Mouse (Mus musculus): Measurements from ENCODE around the gene Unc119b. TPM values are rescaled to one million over a fixed set of nuclear protein-coding genes. Genes with fewer than 3 reads are reported as not detected.

Unc119b gene
- polyA plus RNA-seq, 1 experiment from 2014 or later, result 8.0 TPM

GRCm38 (mm10) chr5:115102231-115102630 lies 32.5 kb downstream of the Unc119b start:
- ATAC-seq (no peak), DNase-seq (no peak)
- Histone ChIP-seq H3K27ac (ENCODE audit: low read depth) (no peak overlapping the region), H3K9me3 (ENCODE audit: low read length) (no peaks in the 10 kb centered on the region), H3K9ac (replicated peaks) (no peak overlapping the region), H3K27me3 (ENCODE audit: insufficient read depth, low read length) (no peaks in the 10 kb centered on the region), H3K36me3 (replicated peaks; ENCODE audit: insufficient read depth, low read length) (peaks cover 25% of the 10 kb centered on the region), H3K4me2 (ENCODE audit: low read depth, low read length) (no peak overlapping the region), H3K4me3 (ENCODE audit: low read depth, low read length) (no peak overlapping the region), H3K4me1 (ENCODE audit: insufficient read depth) (peaks cover 13% of the 10 kb centered on the region)
- no peak for TF ChIP-seq CTCF (IDR thresholded peaks at IDR 0.05; ENCODE audit: low read depth)
- TF ChIP-seq EP300 (IDR thresholded peaks at IDR 0.05; ENCODE audit: low read depth), result no peak
- 88% methylated on average over 2 of the region's 2 CpGs for WGBS (ENCODE audit: insufficient replicate concordance)

- no peaks in the 10 kb centered on the region for H3K9me3 ChIP-seq (ENCODE audit: low read length)
- H3K4me3 ChIP-seq (ENCODE audit: low read depth, low read length), result no peak overlapping the region
- peak overlapping the region; percentile 75 for H3K27ac ChIP-seq (ENCODE audit: low read depth)
- H3K9ac ChIP-seq (replicated peaks), result no peak overlapping the region
- TF ChIP-seq CTCF (IDR thresholded peaks at IDR 0.05; ENCODE audit: low read depth) (no peak), EP300 (IDR thresholded peaks at IDR 0.05; ENCODE audit: low read depth) (no peak)
- peaks cover 43% of the 10 kb centered on the region for H3K36me3 ChIP-seq (replicated peaks; ENCODE audit: insufficient read depth, low read length)
- H3K4me2 ChIP-seq (ENCODE audit: low read depth, low read length), result no peak overlapping the region
- 61% methylated on average over 6 of the region's 6 CpGs for WGBS (ENCODE audit: insufficient replicate concordance)
- H3K27me3 ChIP-seq (ENCODE audit: insufficient read depth, low read length), result no peaks in the 10 kb centered on the region
- no peak for DNase-seq
- H3K4me1 ChIP-seq (ENCODE audit: insufficient read depth), result peaks cover 13% of the 10 kb centered on the region
- peak; percentile 77 for ATAC-seq
Observed at GRCm38 (mm10) chr5:115100473-115100872, 34.3 kb downstream of the Unc119b start.

DNA sequence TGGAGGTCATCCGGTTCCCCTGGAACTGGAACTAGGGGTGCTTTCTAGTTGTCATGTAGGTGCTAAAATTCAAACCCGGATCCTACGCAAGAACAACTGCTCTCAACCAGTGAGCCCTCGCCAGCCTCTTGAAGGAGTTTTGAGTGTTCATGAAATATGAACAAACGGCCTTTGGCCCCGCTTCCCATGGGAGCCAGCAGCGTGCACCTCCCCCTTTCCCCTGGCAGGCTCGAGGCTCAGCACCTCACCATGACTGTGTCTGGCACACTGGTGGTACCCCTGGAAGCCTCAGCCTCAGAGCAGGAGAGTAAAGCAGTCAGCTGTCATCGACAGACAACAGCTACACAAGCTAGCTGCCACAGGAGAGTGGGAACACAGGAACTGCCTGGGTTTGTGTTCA lies 34.8 kb downstream of the Unc119b start:
- H3K9ac ChIP-seq (replicated peaks), result no peak overlapping the region
- DNase-seq, result no peak
- peak overlapping the region; percentile 75 for H3K27ac ChIP-seq (ENCODE audit: low read depth)
- ATAC-seq, result peak; percentile 30; the same call in 1 of the 2 replicates
- 78% methylated on average over 9 of the region's 9 CpGs for WGBS (ENCODE audit: insufficient replicate concordance)
- H3K36me3 ChIP-seq (replicated peaks; ENCODE audit: insufficient read depth, low read length), result peaks cover 48% of the 10 kb centered on the region
- H3K4me2 ChIP-seq (ENCODE audit: low read depth, low read length), result no peak overlapping the region
- no peak overlapping the region for H3K4me3 ChIP-seq (ENCODE audit: low read depth, low read length)
- peaks cover 13% of the 10 kb centered on the region for H3K4me1 ChIP-seq (ENCODE audit: insufficient read depth)
- no peak for TF ChIP-seq CTCF (IDR thresholded peaks at IDR 0.05; ENCODE audit: low read depth)
- no peaks in the 10 kb centered on the region for H3K27me3 ChIP-seq (ENCODE audit: insufficient read depth, low read length)
- no peaks in the 10 kb centered on the region for H3K9me3 ChIP-seq (ENCODE audit: low read length)

DNA sequence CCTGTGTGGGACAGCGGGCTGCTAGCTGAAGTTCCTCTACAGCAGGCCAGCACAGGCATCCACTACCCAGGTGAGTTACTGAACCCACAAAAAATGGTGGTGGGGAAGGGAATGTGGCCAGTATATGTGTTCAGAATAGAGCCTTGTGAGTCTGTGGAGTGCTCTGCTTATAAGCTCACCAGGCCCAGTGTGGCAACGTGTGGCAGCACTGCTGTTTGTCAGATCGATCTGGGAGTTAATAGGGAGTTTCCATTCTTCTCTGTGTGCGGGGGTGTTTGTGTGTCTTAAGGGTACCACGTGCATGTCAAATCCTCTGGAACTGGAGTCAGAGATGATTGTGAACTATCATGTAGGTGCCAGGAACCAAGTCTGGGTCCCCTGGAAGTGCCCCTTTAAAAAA lies 35.2 kb downstream of the Unc119b start:
- peaks cover 50% of the 10 kb centered on the region for H3K36me3 ChIP-seq (replicated peaks; ENCODE audit: insufficient read depth, low read length)
- peak overlapping the region; percentile 75 for H3K27ac ChIP-seq (ENCODE audit: low read depth)
- TF ChIP-seq EP300 (IDR thresholded peaks at IDR 0.05; ENCODE audit: low read depth) (no peak), CTCF (IDR thresholded peaks at IDR 0.05; ENCODE audit: low read depth) (no peak)
- no peaks in the 10 kb centered on the region for H3K27me3 ChIP-seq (ENCODE audit: insufficient read depth, low read length)
- no peaks in the 10 kb centered on the region for H3K9me3 ChIP-seq (ENCODE audit: low read length)
- H3K4me3 ChIP-seq (ENCODE audit: low read depth, low read length), result no peak overlapping the region
- no peak overlapping the region for H3K9ac ChIP-seq (replicated peaks)
- ATAC-seq (peak; percentile 75), DNase-seq (no peak)
- H3K4me1 ChIP-seq (ENCODE audit: insufficient read depth), result peaks cover 13% of the 10 kb centered on the region
- no peak overlapping the region for H3K4me2 ChIP-seq (ENCODE audit: low read depth, low read length)
- 66% methylated on average over 5 of the region's 5 CpGs for WGBS (ENCODE audit: insufficient replicate concordance)

DNA sequence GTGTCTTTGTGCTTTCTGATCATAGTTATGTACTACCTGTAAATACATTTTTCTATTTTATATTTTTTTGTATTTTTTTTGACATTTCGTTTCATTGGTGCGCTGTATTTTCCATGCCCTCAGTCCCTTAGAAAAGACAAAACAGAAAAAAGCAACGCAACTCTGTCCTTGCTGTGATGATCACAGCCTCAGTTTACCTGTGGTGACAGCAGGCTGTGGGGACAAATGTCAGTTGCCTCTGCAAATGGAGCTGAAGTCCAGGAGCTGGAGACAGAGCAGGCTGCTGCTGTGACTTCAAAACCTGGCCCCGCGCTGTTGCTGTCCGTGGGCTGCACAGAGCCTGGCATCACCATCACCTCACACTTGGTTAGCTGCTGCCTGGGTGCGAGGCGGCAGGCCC lies 36.6 kb downstream of the Unc119b start, which contains the start of gene Gm10401:
Gm10401 (minus strand) TSS at position 101 of the 400 bp plus-strand sequence.
- no peak within 1 kb of the TSS for H3K4me2 ChIP-seq (ENCODE audit: low read depth, low read length)
- no peaks in the 10 kb centered on the region for H3K9me3 ChIP-seq (ENCODE audit: low read length)
- 93% methylated on average over 8 of the region's 8 CpGs for WGBS (ENCODE audit: insufficient replicate concordance)
- ATAC-seq (no peak), DNase-seq (no peak)
- H3K27me3 ChIP-seq (ENCODE audit: insufficient read depth, low read length), result no peaks in the 10 kb centered on the region
- H3K27ac ChIP-seq (ENCODE audit: low read depth), result peak within 1 kb of the TSS; percentile 75
- no peak for TF ChIP-seq EP300 (IDR thresholded peaks at IDR 0.05; ENCODE audit: low read depth)
- TF ChIP-seq CTCF (IDR thresholded peaks at IDR 0.05; ENCODE audit: low read depth), result no peak
- H3K4me1 ChIP-seq (ENCODE audit: insufficient read depth), result peaks cover 13% of the 10 kb centered on the region
- no peak within 1 kb of the TSS for H3K4me3 ChIP-seq (ENCODE audit: low read depth, low read length)
- H3K9ac ChIP-seq (replicated peaks), result no peak within 1 kb of the TSS
- peaks cover 55% of the 10 kb centered on the region for H3K36me3 ChIP-seq (replicated peaks; ENCODE audit: insufficient read depth, low read length)

- peaks cover 70% of the 10 kb centered on the region for H3K36me3 ChIP-seq (replicated peaks; ENCODE audit: insufficient read depth, low read length)
- no peak overlapping the region for H3K27ac ChIP-seq (ENCODE audit: low read depth)
- H3K9me3 ChIP-seq (ENCODE audit: low read length), result no peaks in the 10 kb centered on the region
- no peak overlapping the region for H3K4me2 ChIP-seq (ENCODE audit: low read depth, low read length)
- ATAC-seq (no peak), DNase-seq (no peak)
- no peaks in the 10 kb centered on the region for H3K27me3 ChIP-seq (ENCODE audit: insufficient read depth, low read length)
- no peak for TF ChIP-seq CTCF (IDR thresholded peaks at IDR 0.05; ENCODE audit: low read depth)
- TF ChIP-seq EP300 (IDR thresholded peaks at IDR 0.05; ENCODE audit: low read depth), result no peak
- 86% methylated on average over 6 of the region's 6 CpGs for WGBS (ENCODE audit: insufficient replicate concordance)
- no peak overlapping the region for H3K4me3 ChIP-seq (ENCODE audit: low read depth, low read length)
- H3K9ac ChIP-seq (replicated peaks), result no peak overlapping the region
- H3K4me1 ChIP-seq (ENCODE audit: insufficient read depth), result no peaks in the 10 kb centered on the region
Observed at GRCm38 (mm10) chr5:115091776-115092175, 43.0 kb downstream of the Unc119b start.

DNA sequence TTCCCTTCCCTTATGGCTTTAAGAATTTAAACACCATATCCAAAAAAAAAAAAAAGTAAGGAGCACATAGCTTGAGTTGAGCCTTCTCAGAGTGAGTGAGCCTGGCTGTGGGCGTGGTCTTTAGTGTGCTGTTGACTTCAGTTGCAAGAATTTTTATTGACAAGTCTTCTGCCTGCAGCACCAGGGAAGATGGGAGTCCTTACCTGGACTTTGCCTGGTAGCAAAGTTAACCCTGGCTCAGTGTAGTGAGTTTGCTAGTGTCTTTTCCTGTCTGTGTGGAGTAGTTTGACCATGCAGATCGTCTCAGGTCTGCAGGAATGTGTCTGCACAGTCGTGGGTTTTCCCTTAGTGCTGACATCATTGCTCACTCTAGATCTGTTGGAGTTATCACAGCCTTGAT lies 43.8 kb downstream of the Unc119b start:
- 64% methylated on average over 3 of the region's 3 CpGs for WGBS (ENCODE audit: insufficient replicate concordance)

More for the DNA sequence above, 43.8 kb downstream of the Unc119b start:
- TF ChIP-seq CTCF (IDR thresholded peaks at IDR 0.05; ENCODE audit: low read depth) (no peak), EP300 (IDR thresholded peaks at IDR 0.05; ENCODE audit: low read depth) (no peak)
- no peak for DNase-seq
- H3K4me3 ChIP-seq (ENCODE audit: low read depth, low read length), result no peak overlapping the region
- ATAC-seq, result no peak
- H3K36me3 ChIP-seq (replicated peaks; ENCODE audit: insufficient read depth, low read length), result peaks cover 70% of the 10 kb centered on the region
- no peak overlapping the region for H3K4me2 ChIP-seq (ENCODE audit: low read depth, low read length)
- no peaks in the 10 kb centered on the region for H3K9me3 ChIP-seq (ENCODE audit: low read length)
- no peaks in the 10 kb centered on the region for H3K27me3 ChIP-seq (ENCODE audit: insufficient read depth, low read length)
- H3K27ac ChIP-seq (ENCODE audit: low read depth), result no peak overlapping the region
- H3K9ac ChIP-seq (replicated peaks), result no peak overlapping the region
- H3K4me1 ChIP-seq (ENCODE audit: insufficient read depth), result no peaks in the 10 kb centered on the region

Data from liver, postnatal 0 days (tissue).